Mouse (Mus musculus): ENCODE measurements around the gene 6030468B19Rik.

DNA sequence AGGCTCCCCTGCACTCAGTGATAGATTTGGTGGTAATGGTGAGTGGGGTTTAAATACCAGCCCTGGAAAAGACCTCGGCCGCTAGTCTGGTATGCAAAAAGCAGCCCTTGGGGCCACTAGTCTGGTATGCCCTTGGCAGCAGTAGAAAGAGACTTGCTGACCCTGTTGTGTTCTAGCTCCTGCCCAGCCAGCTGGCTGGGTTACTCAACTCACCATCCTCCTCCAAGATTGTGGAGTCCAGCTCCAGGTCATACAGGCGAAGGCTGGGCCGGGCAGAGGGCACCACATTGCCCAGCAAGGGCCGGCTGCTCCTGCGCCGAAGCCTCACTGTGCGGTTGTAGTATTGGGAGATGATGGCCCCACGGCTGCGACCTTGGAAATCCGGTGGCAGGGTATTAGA is 19.4 kb upstream of the 6030468B19Rik start:
- TF ChIP-seq POLR2A (IDR thresholded peaks at IDR 0.05; ENCODE audit: insufficient read depth, low read depth, low read length), result no peak
- TF ChIP-seq EP300 (IDR thresholded peaks at IDR 0.05; ENCODE audit: insufficient read depth, low read depth, low read length), result no peak

Data from heart, adult 2 months (tissue).